Mouse (Mus musculus) limb, embryonic 15.5 days (tissue): Measurements from ENCODE around the gene Acsl1. TPM values are rescaled to one million over a fixed set of nuclear protein-coding genes. Genes with fewer than 3 reads are reported as not detected.

Experiments used
- ATAC-seq: fragments of 200-750 bp; cut with Nextera tagmentation; 2 replicates; pipeline ENCODE4 v1.8.0; 2017; ENCODE audit warnings: low read depth, moderate TSS enrichment; ENCODE audit not compliant: insufficient number of reproducible peaks, low FRiP score, low TSS enrichment
- H3K27ac ChIP-seq: fragments of 300-500 bp; sonication (generic); 2 replicates; pipeline ENCODE4 v1.5.1; 2015; ENCODE audit warnings: moderate library complexity, mild to moderate bottlenecking, inconsistent platforms
- H3K27me3 ChIP-seq: fragments of 300-500 bp; sonication (generic); 2 replicates; pipeline ENCODE4 v1.6.1; 2015; ENCODE audit warnings: inconsistent platforms
- H3K36me3 ChIP-seq: fragments of 300-500 bp; sonication (generic); 2 replicates; pipeline ENCODE4 v1.6.1; 2015; ENCODE audit warnings: inconsistent platforms
- H3K4me1 ChIP-seq: fragments of 300-500 bp; sonication (generic); 2 replicates; pipeline ENCODE4 v1.6.1; 2015; ENCODE audit warnings: inconsistent platforms
- H3K4me2 ChIP-seq: fragments of 300-500 bp; sonication (generic); 2 replicates; pipeline ENCODE4 v1.6.1; 2015; ENCODE audit warnings: mild to moderate bottlenecking, inconsistent platforms
- H3K4me3 ChIP-seq: fragments of 300-500 bp; sonication (generic); 2 replicates; pipeline ENCODE4 v1.5.1; 2015; ENCODE audit warnings: mild to moderate bottlenecking, inconsistent platforms
- H3K9ac ChIP-seq: fragments of 300-500 bp; sonication (generic); 2 replicates; pipeline ENCODE4 v1.6.1; 2015; ENCODE audit warnings: inconsistent platforms
- H3K9me3 ChIP-seq: fragments of 300-500 bp; sonication (generic); 2 replicates; pipeline ENCODE4 v1.6.1; 2016; ENCODE audit warnings: inconsistent platforms
- WGBS: fragments of 180-500 bp; shearing (Covaris S2); methylation state at CpG from one replicate; pipeline ENCODE4 v1.1.7; 2015; 5-methylcytosine and 5-hydroxymethylcytosine counted together
- polyA plus RNA-seq: library from polyadenylated mRNA; unstranded; fragments of >200 nt; fragmentation: Nextera tagmentation; extraction: Ambion mirVana; gene quantifications from 2 replicates; pipeline ENCODE4 v1.2.1, GENCODE M21; 2015

Acsl1 gene
- polyA plus RNA-seq, result 50.3 and 53.4 TPM in 2 replicates

- Histone ChIP-seq H3K9ac (peak within 1 kb of the TSS; percentile 87), H3K4me3 (peak within 1 kb of the TSS; percentile 62), H3K9me3 (no peaks in the 10 kb centered on the region), H3K4me2 (peak within 1 kb of the TSS; percentile 94), H3K27ac (peak within 1 kb of the TSS; percentile 84), H3K27me3 (no peaks in the 10 kb centered on the region), H3K4me1 (peaks cover 5% of the 10 kb centered on the region; the same call in 1 of the 2 replicates), H3K36me3 (no peaks in the 10 kb centered on the region)
- WGBS, result under 1% methylated on average over 96 of the region's 106 CpGs
- ATAC-seq, result peak; percentile 97
These were observed at the start of gene Acsl1 for GRCm38 (mm10) chr8:46470792-46471781. Gene Acsl1, plus strand, starts transcription at chr8:46471037.

GRCm38 (mm10) chr8:46421515-46421914, 49.3 kb upstream of the Acsl1 start:
- Histone ChIP-seq H3K4me3 (no peak overlapping the region), H3K36me3 (no peaks in the 10 kb centered on the region), H3K27me3 (no peaks in the 10 kb centered on the region), H3K9ac (no peak overlapping the region), H3K4me2 (no peak overlapping the region), H3K9me3 (no peaks in the 10 kb centered on the region), H3K27ac (no peak overlapping the region), H3K4me1 (no peaks in the 10 kb centered on the region)
- ATAC-seq, result no peak
- 64% methylated on average over 6 of the region's 6 CpGs for WGBS

- ATAC-seq, result no peak
These were observed 42.9 kb upstream of the Acsl1 start for GRCm38 (mm10) chr8:46427940-46428339.

GRCm38 (mm10) chr8:46429871-46430270, 41.0 kb upstream of the Acsl1 start:
- 65% methylated on average over 7 of the region's 7 CpGs for WGBS

More at GRCm38 (mm10) chr8:46427940-46428339, 42.9 kb upstream of the Acsl1 start:
- no peaks in the 10 kb centered on the region for H3K36me3 ChIP-seq
- H3K27me3 ChIP-seq, result no peaks in the 10 kb centered on the region
- no peak overlapping the region for H3K27ac ChIP-seq
- H3K4me2 ChIP-seq, result no peak overlapping the region
- no peak overlapping the region for H3K4me3 ChIP-seq
- H3K9ac ChIP-seq, result no peak overlapping the region
- H3K4me1 ChIP-seq, result no peaks in the 10 kb centered on the region
- no peaks in the 10 kb centered on the region for H3K9me3 ChIP-seq

GRCm38 (mm10) chr8:46431921-46432320, 38.9 kb upstream of the Acsl1 start:
- no peak overlapping the region for H3K4me2 ChIP-seq
- ATAC-seq, result no peak
- H3K4me3 ChIP-seq, result no peak overlapping the region
- no peaks in the 10 kb centered on the region for H3K36me3 ChIP-seq
- WGBS, result 86% methylated on average over 4 of the region's 4 CpGs
- H3K9ac ChIP-seq, result no peak overlapping the region
- H3K9me3 ChIP-seq, result no peaks in the 10 kb centered on the region
- no peaks in the 10 kb centered on the region for H3K4me1 ChIP-seq
- no peak overlapping the region for H3K27ac ChIP-seq
- H3K27me3 ChIP-seq, result no peaks in the 10 kb centered on the region

More at GRCm38 (mm10) chr8:46429871-46430270, 41.0 kb upstream of the Acsl1 start:
- Histone ChIP-seq H3K27me3 (no peaks in the 10 kb centered on the region), H3K27ac (no peak overlapping the region), H3K4me3 (no peak overlapping the region), H3K9ac (no peak overlapping the region), H3K4me1 (no peaks in the 10 kb centered on the region), H3K9me3 (no peaks in the 10 kb centered on the region), H3K36me3 (no peaks in the 10 kb centered on the region), H3K4me2 (no peak overlapping the region)
- ATAC-seq, result no peak

DNA sequence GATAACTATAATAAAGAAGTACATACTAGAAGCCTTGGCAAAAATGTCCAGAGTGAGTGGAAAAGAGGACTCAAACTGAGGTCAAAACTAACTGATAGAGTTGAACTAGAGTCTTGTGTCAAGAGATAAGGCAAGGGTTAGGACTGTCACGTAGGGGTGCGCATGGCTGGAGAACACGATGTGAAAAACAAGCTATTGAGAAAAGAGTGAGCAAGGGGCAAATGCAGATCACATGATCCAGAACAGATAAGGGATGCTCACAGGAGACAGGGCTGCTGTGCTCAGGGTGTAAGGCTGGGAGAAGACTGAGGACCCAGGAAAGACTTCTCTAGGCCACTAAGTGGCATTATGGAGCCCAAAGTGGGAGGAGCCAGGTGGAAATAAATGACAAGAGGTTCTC, 38.3 kb upstream of the Acsl1 start:
- Histone ChIP-seq H3K4me2 (no peak overlapping the region), H3K4me1 (no peaks in the 10 kb centered on the region), H3K27me3 (no peaks in the 10 kb centered on the region), H3K36me3 (no peaks in the 10 kb centered on the region), H3K9me3 (no peaks in the 10 kb centered on the region), H3K27ac (no peak overlapping the region), H3K4me3 (no peak overlapping the region), H3K9ac (no peak overlapping the region)
- ATAC-seq, result no peak
- WGBS, result 82% methylated on average over 3 of the region's 3 CpGs

- Histone ChIP-seq H3K27ac (no peak overlapping the region), H3K9me3 (no peaks in the 10 kb centered on the region), H3K4me3 (no peak overlapping the region), H3K27me3 (no peaks in the 10 kb centered on the region), H3K9ac (no peak overlapping the region), H3K4me1 (no peaks in the 10 kb centered on the region), H3K4me2 (no peak overlapping the region), H3K36me3 (no peaks in the 10 kb centered on the region)
- ATAC-seq, result no peak
- WGBS, result 50% methylated on average over 1 of the region's 1 CpGs
These were observed 37.2 kb upstream of the Acsl1 start for GRCm38 (mm10) chr8:46433656-46434055.

DNA sequence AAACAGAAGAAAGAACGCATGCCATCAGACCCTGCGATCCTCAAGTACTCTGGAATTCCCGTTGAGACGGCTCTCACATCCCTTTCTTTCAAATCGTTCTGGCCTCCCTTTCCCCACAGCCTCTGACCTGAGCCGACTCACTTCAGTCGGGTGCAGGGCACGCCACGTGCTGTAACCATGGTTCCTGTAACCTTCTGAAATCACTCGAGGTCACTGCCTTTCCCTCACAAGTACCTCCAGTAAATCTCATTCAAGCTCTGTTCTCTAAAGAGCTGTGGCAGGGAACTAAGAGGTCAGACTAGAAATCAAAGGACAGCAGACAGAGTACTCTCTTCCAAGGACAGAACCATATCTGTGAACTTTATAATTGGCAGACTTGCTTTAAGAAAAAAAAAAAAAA, 32.3 kb upstream of the Acsl1 start:
- Histone ChIP-seq H3K27me3 (no peaks in the 10 kb centered on the region), H3K4me3 (no peak overlapping the region), H3K4me1 (no peaks in the 10 kb centered on the region), H3K9ac (no peak overlapping the region), H3K9me3 (no peaks in the 10 kb centered on the region), H3K4me2 (no peak overlapping the region), H3K27ac (no peak overlapping the region), H3K36me3 (no peaks in the 10 kb centered on the region)
- no peak for ATAC-seq
- WGBS, result 73% methylated on average over 10 of the region's 10 CpGs

DNA sequence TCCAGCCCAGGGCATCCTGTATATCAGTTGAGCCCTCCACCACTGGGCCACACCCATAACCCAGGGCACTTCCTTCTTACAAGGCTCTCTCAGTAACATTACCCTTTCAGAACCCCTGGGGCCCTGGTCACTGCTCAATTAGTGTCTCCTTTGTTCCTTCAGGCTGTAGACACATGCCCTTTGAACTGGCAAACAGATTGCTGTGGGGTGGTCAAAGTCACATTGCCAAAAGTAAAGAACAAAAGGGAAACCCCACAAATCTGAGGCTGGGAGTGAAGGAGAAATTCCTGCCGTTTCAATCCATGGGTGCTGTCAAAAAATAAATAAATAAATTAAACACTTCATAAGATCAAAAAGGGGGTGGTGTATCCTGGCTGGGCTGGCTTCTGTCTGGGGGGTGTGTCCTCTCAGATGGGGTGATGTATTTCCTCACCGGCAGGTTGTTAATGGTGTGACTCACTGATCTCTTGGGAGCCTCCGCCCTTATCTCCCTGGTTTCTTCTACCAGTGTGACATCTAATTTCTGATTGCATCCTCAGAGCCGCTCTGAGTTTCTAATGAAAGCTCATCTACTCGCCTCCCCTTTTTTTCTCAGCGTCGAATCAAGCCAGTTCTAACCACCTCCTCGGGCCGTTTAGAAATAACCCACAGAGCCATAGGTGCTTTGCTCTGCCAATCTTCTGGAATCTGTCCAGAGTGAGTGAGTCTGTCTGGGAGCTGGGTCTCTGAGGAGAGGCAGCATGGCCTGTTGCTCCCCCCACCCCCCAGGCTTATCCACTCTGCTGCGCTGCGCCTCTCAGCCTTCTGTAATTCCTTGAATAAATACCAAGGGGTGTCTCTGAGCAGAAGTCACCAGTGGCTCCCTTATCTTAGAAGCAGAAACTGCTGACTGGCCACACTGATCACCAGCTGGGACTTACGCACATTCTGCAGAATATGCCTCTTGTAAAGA, 24.6 kb upstream of the Acsl1 start:
- WGBS, result 24% methylated on average over 12 of the region's 12 CpGs
- peak overlapping the region; percentile 9; the same call in 1 of the 2 replicates for H3K27ac ChIP-seq

DNA sequence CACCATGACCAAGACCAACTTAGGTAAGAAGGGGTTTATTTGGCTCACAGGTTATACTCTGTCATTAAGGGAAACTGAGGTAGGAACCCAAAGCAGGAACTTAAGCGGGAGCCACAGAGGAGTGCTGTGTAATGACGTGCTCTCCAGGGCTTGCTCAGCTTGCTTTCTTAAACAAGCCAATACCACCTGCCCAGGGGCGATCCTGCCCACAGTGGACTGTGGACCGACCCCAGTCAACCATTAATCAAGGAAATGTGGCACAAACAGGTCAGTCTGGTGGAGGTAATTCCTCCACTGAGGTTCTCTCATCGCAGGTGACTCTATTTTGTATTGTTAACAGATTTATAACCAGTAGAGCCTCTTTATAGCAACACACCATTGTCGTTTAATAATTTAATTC, 23.5 kb upstream of the Acsl1 start:
- H3K4me1 ChIP-seq, result no peaks in the 10 kb centered on the region
- no peak for ATAC-seq
- no peaks in the 10 kb centered on the region for H3K9me3 ChIP-seq
- H3K4me2 ChIP-seq, result no peak overlapping the region
- no peaks in the 10 kb centered on the region for H3K27me3 ChIP-seq
- no peak overlapping the region for H3K27ac ChIP-seq
- H3K4me3 ChIP-seq, result no peak overlapping the region
- 64% methylated on average over 6 of the region's 6 CpGs for WGBS
- H3K9ac ChIP-seq, result no peak overlapping the region
- no peaks in the 10 kb centered on the region for H3K36me3 ChIP-seq

More for the DNA sequence above, 24.6 kb upstream of the Acsl1 start:
- no peaks in the 10 kb centered on the region for H3K36me3 ChIP-seq
- no peak overlapping the region for H3K4me2 ChIP-seq
- H3K9ac ChIP-seq, result no peak overlapping the region
- H3K4me1 ChIP-seq, result no peaks in the 10 kb centered on the region
- H3K9me3 ChIP-seq, result no peaks in the 10 kb centered on the region
- H3K4me3 ChIP-seq, result no peak overlapping the region
- ATAC-seq, result no peak
- H3K27me3 ChIP-seq, result no peaks in the 10 kb centered on the region

DNA sequence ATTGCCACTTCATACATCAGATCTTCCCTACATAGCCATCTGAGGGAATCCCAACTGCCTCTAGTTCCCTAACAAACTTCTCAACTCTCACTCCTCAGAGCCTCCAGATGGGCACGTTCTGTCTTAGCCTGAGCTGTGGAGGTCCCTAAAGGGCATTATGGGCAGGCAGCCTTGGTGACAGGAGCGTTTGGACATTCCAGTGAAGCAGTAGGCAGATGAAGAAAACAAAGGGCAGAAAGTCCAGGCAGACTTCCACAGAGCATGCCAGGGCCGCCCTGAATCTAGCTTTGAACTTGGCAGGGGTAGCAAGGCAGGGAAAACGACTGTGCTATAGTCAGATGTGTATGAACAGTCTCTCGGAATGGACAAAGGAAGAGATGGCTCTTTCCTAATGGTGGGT, 22.2 kb upstream of the Acsl1 start:
- H3K9me3 ChIP-seq, result no peaks in the 10 kb centered on the region
- H3K27me3 ChIP-seq, result no peaks in the 10 kb centered on the region
- H3K4me2 ChIP-seq, result no peak overlapping the region
- H3K4me3 ChIP-seq, result no peak overlapping the region
- H3K9ac ChIP-seq, result no peak overlapping the region
- H3K36me3 ChIP-seq, result no peaks in the 10 kb centered on the region
- ATAC-seq, result no peak
- 79% methylated on average over 5 of the region's 5 CpGs for WGBS
- H3K27ac ChIP-seq, result no peak overlapping the region
- H3K4me1 ChIP-seq, result no peaks in the 10 kb centered on the region
